Mouse (Mus musculus) ovary, adult 18-20 months (tissue): ENCODE results near the gene Ceacam9.
"Not testable (repeated sequence)": the region's sequence is repeated elsewhere in the genome, so short reads cannot be mapped to it uniquely, and the experiment has no call there.

Source experiments
- DNase-seq: peaks from one replicate; pipeline ENCODE4 v3.0.0; 2022; ENCODE audit warnings: low spot score, mixed read lengths

The Ceacam9 gene

DNA sequence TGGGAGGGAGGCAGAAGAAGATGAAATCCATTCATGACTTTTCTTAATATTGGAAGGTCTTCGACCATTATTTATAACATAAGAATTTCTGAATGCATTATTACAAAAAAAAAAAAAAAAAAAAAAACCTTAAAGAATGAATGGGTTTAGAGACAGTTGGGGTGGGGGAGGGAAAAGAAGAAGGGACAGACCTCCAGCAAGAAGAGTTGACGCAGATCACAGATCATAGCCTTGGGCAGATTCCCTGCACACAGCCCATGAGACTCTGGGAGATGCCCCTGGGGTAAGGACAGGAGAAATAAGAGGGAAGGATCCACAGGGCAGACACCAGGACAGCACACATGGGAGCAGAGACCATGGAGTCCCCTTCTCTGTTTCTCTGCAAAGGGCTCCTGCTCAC lies at the start of gene Ceacam9:
Gene Ceacam9 (plus strand): TSS at position 301 of the 400 bp plus-strand sequence.
- no peak for DNase-seq

DNA sequence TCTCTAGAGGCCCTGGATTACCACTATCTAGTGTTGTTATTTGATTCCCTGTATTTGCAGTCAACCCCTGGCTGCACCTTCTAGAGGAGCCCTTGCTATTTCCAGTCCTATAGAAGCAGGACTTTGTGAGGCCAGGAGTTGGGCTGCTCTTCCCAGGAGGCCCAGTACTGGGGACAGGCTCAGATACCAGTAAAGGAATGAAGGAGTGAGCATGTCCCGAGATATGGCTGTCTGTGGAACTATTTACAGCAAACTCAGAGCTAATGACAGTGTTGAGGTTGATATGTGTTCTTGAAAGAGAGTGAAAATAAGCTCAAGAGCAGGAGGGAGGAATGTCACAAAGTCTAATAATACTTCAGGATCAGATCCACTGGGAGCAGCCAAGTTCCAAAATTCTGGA lies 47.9 kb upstream of the Ceacam9 start:
- DNase-seq, result no peak

- not testable (repeated sequence) for DNase-seq
Measured at GRCm38 (mm10) chr7:16674699-16675098, 47.0 kb upstream of the Ceacam9 start.

- DNase-seq, result no peak
Measured at GRCm38 (mm10) chr7:16675605-16676004, 46.1 kb upstream of the Ceacam9 start, which contains the start of gene Ceacam15. Ceacam15 (minus strand) TSS chr7:16675705.

GRCm38 (mm10) chr7:16680194-16680593 lies 41.5 kb upstream of the Ceacam9 start:
- DNase-seq, result not testable (repeated sequence)

- DNase-seq, result no peak
Measured at GRCm38 (mm10) chr7:16689196-16689595, 32.5 kb upstream of the Ceacam9 start.

GRCm38 (mm10) chr7:16695025-16695424 lies 26.7 kb upstream of the Ceacam9 start:
- DNase-seq, result no peak

DNA sequence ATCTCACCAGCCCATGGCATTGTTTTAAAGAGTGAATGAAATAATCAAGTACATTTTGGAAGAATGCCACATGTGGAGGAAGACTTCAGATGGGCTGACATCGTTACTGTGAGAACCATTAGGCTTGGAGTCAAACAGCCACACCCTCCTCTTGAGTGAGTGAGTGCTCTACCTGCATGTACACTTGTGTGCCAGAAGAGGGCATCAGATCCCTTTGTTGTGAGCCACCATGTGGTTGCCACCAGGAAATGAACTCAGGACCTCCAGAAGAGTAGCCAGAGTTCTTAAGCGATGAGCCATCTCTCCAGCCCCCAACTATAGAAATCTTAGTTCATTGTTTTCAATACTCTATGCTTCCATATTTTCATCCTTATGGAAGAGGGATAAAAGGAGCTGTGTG lies 22.7 kb upstream of the Ceacam9 start:
- no peak for DNase-seq

- no peak for DNase-seq
Measured at GRCm38 (mm10) chr7:16700583-16700982, 21.1 kb upstream of the Ceacam9 start.

DNA sequence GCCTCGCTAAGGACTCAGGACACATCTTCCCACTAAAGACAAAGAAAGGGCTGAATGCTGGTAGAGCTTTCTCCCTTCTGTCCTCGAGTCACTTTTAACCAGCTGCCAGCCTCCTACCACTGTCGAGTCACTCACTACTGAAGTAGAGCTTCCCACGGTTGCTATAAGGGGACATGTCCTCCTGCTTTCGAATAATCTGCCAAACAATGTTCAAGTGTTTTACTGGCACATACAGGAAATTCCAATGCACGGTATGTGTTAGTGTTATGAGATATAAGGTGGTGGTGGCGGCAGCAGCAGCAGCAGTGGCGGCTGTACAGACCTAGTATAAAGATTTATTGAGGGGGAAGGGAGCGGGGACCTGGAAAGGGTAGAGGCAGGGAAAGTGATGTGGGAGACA lies 15.3 kb upstream of the Ceacam9 start:
- no peak for DNase-seq

- DNase-seq, result no peak
Measured at GRCm38 (mm10) chr7:16708244-16708643, 13.5 kb upstream of the Ceacam9 start.

GRCm38 (mm10) chr7:16710604-16711003 lies 11.1 kb upstream of the Ceacam9 start:
- no peak for DNase-seq

GRCm38 (mm10) chr7:16712633-16713415 lies 8.9 kb upstream of the Ceacam9 start:
- DNase-seq, result no peak

DNA sequence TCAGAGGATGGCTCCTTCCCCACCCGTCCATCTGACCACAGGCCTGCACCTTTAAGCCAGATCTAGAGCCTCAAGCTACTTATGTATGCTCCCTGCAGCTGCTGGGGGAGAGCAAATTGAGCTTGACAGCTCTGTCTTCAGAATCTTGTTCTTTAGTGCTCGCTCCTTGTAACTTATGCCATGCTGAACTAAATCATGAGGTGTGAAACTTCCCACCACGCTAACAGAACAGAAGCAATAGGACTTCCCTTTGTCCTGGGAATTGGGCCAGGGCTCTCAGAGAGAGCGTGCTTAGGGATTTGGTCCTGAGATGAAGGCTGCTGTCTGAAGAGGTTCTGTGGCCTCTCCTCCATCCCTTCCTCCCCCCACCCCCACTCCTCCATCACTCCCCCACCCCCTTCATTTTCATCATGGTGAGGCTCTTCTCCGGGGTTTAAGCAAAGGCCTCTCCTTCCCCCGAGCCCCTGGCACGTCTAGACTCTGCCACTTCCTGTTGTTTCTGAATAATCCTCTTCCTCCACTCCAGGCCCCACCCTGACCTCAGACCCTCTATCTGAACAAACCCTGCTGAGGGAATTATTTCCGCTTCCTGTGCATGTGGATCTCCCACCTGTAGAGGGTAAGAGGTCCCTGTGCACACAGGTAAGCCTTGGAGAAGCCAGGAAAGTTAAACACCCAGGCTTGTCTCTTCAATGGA lies 5.1 kb upstream of the Ceacam9 start:
- DNase-seq, result not testable (repeated sequence)

GRCm38 (mm10) chr7:16722490-16722889 lies 761 bp downstream of the Ceacam9 start:
- not testable (repeated sequence) for DNase-seq

GRCm38 (mm10) chr7:16728596-16729348 lies 7.0 kb downstream of the Ceacam9 start:
- peak; percentile 27 for DNase-seq

- DNase-seq, result not testable (repeated sequence)
Measured at GRCm38 (mm10) chr7:16729563-16729962, 7.8 kb downstream of the Ceacam9 start.

DNA sequence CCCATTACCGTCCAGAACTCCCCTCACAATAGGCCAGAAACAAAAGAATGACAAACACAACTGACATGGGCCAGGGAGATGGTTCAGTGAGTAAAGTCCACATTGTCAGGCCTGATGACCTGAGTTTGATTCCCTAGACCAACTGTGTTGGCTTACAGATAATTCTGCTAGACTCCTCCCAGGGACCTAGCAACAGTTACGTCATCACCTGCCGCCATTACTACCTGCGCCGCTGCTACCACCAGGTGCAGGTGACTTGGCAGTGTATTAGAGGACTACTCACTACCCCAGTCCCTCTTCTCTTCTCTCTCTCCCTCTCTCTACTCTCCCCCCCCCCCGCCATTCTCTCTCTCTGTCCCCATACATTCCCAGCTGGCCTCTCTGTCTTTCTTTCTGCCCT lies 9.1 kb downstream of the Ceacam9 start:
- DNase-seq, result no peak

DNA sequence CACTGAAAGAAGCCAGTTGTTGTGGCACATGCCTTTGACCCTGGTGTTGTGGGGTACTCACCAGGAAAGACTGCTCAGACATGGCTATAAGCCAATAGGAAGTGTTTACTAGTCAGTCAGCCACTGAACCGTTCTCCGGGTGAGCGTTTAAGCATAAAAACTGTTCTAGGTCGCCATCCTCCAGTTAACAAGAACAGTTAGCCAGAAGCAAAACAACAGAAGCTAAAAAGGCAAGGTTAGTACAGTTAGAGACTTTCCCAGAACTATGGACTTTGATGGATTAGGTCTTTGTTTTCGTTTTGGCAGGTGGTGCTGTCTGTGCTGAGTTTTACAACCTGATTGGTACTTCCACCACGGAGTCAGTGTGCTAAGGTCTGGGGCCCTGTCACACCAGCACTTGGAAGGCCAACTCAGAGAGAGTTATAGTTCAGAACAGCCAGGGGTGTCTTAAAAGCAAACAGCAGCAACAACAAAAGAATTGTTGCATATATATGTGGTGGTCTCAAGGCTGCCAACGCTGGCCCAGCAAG lies 10.2 kb downstream of the Ceacam9 start:
- DNase-seq, result no peak

DNA sequence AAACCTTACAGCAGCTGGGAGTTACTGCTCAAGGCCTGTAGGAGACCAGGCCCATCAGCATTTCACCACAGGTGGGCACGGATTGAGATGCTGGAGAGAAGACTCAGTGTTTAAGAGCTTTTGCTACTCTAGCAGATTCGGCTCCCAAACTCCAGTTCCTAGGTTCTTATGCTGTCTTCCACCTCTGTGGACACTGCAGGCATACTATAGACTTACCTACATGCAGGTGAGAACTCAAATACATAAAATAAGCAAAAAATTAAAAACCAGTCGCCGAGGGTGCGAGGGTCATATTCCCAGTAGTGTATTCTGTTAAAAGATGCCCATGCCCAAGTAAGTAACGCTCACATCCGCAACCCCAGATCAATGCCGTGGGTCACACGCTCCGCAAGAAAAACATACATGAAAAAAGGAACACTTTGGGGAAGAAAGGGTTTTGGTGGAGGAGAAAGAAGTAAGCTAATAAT lies 15.9 kb downstream of the Ceacam9 start:
- DNase-seq, result no peak

DNA sequence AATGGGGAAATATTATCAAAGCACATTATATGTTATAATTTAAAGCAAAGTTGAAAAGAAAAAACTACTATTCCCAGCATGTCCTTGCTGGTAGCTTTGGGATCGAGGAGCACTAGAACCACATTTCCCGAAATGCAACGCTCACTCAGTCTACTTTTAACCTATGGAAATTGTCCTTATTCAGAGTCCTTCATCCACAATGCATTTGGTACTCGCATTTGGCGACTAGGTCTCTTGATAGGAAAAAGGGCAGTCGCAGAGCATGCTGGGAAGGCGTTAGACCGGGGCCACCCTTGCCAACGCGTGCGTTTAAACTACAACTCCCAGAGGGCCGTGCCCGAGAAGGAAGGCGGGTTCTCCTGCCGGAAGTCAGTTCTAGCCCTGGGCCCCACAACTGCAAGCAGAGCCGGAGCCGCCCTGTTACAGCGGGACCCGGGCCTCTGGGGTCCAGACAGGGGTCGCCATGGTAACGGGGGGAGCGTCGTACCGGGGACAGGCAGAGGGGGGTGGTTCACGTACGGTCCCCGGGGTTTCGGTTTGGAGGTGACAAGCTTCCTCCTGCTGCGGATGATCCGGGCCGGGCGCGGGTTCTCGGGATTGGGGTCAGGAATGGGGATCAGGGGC lies 16.5 kb downstream of the Ceacam9 start, which contains the start of gene Ap2s1:
Gene Ap2s1 (plus strand): TSS at position 338 of the 624 bp plus-strand sequence.
- peak; percentile 96 for DNase-seq
